Mouse (Mus musculus) lung, postnatal 0 days (tissue): ENCODE measurements around the gene Fads6. TPM values are rescaled to one million over a fixed set of nuclear protein-coding genes. Genes with fewer than 3 reads are reported as not detected.

Experiments used
- ATAC-seq: fragments of 200-750 bp; cut with Nextera tagmentation; 2 replicates; pipeline ENCODE4 v1.8.0; 2017; ENCODE audit warnings: moderate library complexity
- DNase-seq: peaks from one replicate; pipeline ENCODE4 v3.0.0-alpha.2; 2016; ENCODE audit warnings: low spot score
- H3K27ac ChIP-seq: fragments of 300-500 bp; sonication (generic); 2 replicates; pipeline ENCODE4 v1.5.1; 2014; ENCODE audit warnings: antibody characterized with exemption, mild to moderate bottlenecking, low read length, mixed read lengths
- H3K27me3 ChIP-seq: fragments of 300-500 bp; sonication (generic); replicated peaks from 2 replicates; pipeline ENCODE4 v1.6.1; 2014; ENCODE audit warnings: low read length, mixed read lengths; ENCODE audit not compliant: insufficient read depth
- H3K36me3 ChIP-seq: fragments of 300-500 bp; sonication (generic); 2 replicates; pipeline ENCODE4 v1.6.1; 2014; ENCODE audit warnings: low read length, mixed read lengths; ENCODE audit not compliant: insufficient read depth
- H3K4me1 ChIP-seq: fragments of 300-500 bp; sonication (generic); 2 replicates; pipeline ENCODE4 v1.6.1; 2014; ENCODE audit warnings: antibody characterized with exemption, low read depth, low read length, mixed read lengths; ENCODE audit not compliant: insufficient read depth
- H3K4me2 ChIP-seq: fragments of 300-500 bp; sonication (generic); replicated peaks from 2 replicates; pipeline ENCODE4 v1.6.1; 2014; ENCODE audit warnings: low read depth, mild to moderate bottlenecking, low read length, moderate library complexity, mixed read lengths
- H3K4me3 ChIP-seq: fragments of 300-500 bp; sonication (generic); 2 replicates; pipeline ENCODE4 v1.5.1; 2014; ENCODE audit warnings: low read depth, low read length
- H3K9ac ChIP-seq: fragments of 300-500 bp; sonication (generic); replicated peaks from 2 replicates; pipeline ENCODE4 v1.6.1; 2014; ENCODE audit warnings: low read depth, mild to moderate bottlenecking
- H3K9me3 ChIP-seq: fragments of 300-500 bp; sonication (generic); 2 replicates; pipeline ENCODE4 v1.6.1; 2016; ENCODE audit warnings: low read length, mixed read lengths
- CTCF ChIP-seq: IDR thresholded peaks from 2 replicates; pipeline ENCODE4 v1.5.1; 2016; ENCODE audit warnings: antibody characterized with exemption, mild to moderate bottlenecking
- EP300 ChIP-seq: IDR thresholded peaks from 2 replicates; pipeline ENCODE4 v1.6.1; 2016; ENCODE audit warnings: antibody characterized with exemption, mild to moderate bottlenecking, control low read depth
- WGBS: fragments of 180-500 bp; shearing (Covaris S2); extraction: QIAGEN DNeasy Blood & Tissue Kit; methylation state at CpG from one replicate; pipeline ENCODE4 v1.1.7; 2014; 5-methylcytosine and 5-hydroxymethylcytosine counted together
- polyA plus RNA-seq: library from polyadenylated mRNA; unstranded; fragments of >200 nt; fragmentation: Nextera tagmentation; extraction: Ambion mirVana; gene quantifications from 2 replicates; pipeline ENCODE4 v1.2.1, GENCODE M21; 2015

Fads6 gene
- polyA plus RNA-seq, 1 experiment from 2014 or later = 0.17 TPM

GRCm38 (mm10) chr11:115295939-115296338 lies 1.5 kb downstream of the Fads6 start:
- ATAC-seq = no peak
- H3K27me3 ChIP-seq = 0 out of 2 replicates have a peak, but pooled peaks cover 5% of the 10 kb centered on the region
- TF ChIP-seq CTCF = no peak
- TF ChIP-seq EP300 = no peak
- peaks cover 10% of the 10 kb centered on the region; the same call in 1 of the 2 replicates for H3K4me1 ChIP-seq
- H3K9ac ChIP-seq = no peak overlapping the region
- H3K9me3 ChIP-seq = no peaks in the 10 kb centered on the region
- no peak overlapping the region for H3K4me2 ChIP-seq
- H3K27ac ChIP-seq = no peak overlapping the region
- 86% methylated on average over 11 of the region's 11 CpGs for WGBS
- DNase-seq = no peak
- no peak overlapping the region for H3K4me3 ChIP-seq
- H3K36me3 ChIP-seq = no peaks in the 10 kb centered on the region

- ATAC-seq (no peak; the same call in 1 of the 2 replicates), DNase-seq (peak; percentile 45)
- TF ChIP-seq CTCF = no peak
- TF ChIP-seq EP300 = no peak
- Histone ChIP-seq H3K4me1 (peaks cover 10% of the 10 kb centered on the region; the same call in 1 of the 2 replicates), H3K9ac (no peak overlapping the region), H3K4me2 (no peak overlapping the region), H3K27me3 (0 out of 2 replicates have a peak, but pooled peaks cover 5% of the 10 kb centered on the region), H3K4me3 (no peak overlapping the region), H3K36me3 (no peaks in the 10 kb centered on the region), H3K9me3 (no peaks in the 10 kb centered on the region), H3K27ac (no peak overlapping the region)
- WGBS = 42% methylated on average over 14 of the region's 14 CpGs
These were observed 4.7 kb downstream of the Fads6 start for GRCm38 (mm10) chr11:115292631-115293375.

- WGBS = 70% methylated on average over 10 of the region's 10 CpGs
- no peak for ATAC-seq
- Histone ChIP-seq H3K27me3 (no peaks in the 10 kb centered on the region), H3K4me3 (no peak overlapping the region), H3K27ac (peak overlapping the region; percentile 14; the same call in 1 of the 2 replicates), H3K4me2 (no peak overlapping the region), H3K4me1 (0 out of 2 replicates have a peak, but pooled peaks cover 4% of the 10 kb centered on the region), H3K9ac (no peak overlapping the region), H3K9me3 (no peaks in the 10 kb centered on the region), H3K36me3 (no peaks in the 10 kb centered on the region)
- no peak for DNase-seq
- TF ChIP-seq CTCF (no peak), EP300 (no peak)
These were observed 6.0 kb downstream of the Fads6 start for GRCm38 (mm10) chr11:115291503-115291902.

- Histone ChIP-seq H3K4me1 (0 out of 2 replicates have a peak, but pooled peaks cover 4% of the 10 kb centered on the region), H3K4me3 (no peak overlapping the region), H3K9me3 (no peaks in the 10 kb centered on the region), H3K4me2 (no peak overlapping the region), H3K9ac (no peak overlapping the region), H3K27ac (0 out of 2 replicates have a peak overlapping the region, but pooled peaks have one; percentile 51), H3K27me3 (no peaks in the 10 kb centered on the region), H3K36me3 (no peaks in the 10 kb centered on the region)
- WGBS = 42% methylated on average over 6 of the region's 6 CpGs
- peak; percentile 90 for ATAC-seq
- DNase-seq = peak; percentile 91
- TF ChIP-seq CTCF (no peak), EP300 (peak; percentile 55)
These were observed 6.5 kb downstream of the Fads6 start for GRCm38 (mm10) chr11:115290919-115291318.

- WGBS = 90% methylated on average over 1 of the region's 1 CpGs
- ATAC-seq (no peak), DNase-seq (no peak)
- Histone ChIP-seq H3K36me3 (no peaks in the 10 kb centered on the region), H3K4me3 (no peak overlapping the region), H3K9me3 (no peaks in the 10 kb centered on the region), H3K4me2 (no peak overlapping the region), H3K4me1 (0 out of 2 replicates have a peak, but pooled peaks cover 4% of the 10 kb centered on the region), H3K27ac (peak overlapping the region; percentile 51), H3K27me3 (no peaks in the 10 kb centered on the region), H3K9ac (no peak overlapping the region)
- TF ChIP-seq EP300 (no peak), CTCF (no peak)
These were observed 7.1 kb downstream of the Fads6 start for GRCm38 (mm10) chr11:115290314-115290713.

- H3K27ac ChIP-seq = no peak overlapping the region
- no peak overlapping the region for H3K4me3 ChIP-seq
- H3K36me3 ChIP-seq = no peaks in the 10 kb centered on the region
- H3K4me2 ChIP-seq = no peak overlapping the region
- no peak for TF ChIP-seq CTCF
- no peak for TF ChIP-seq EP300
- ATAC-seq = no peak
- H3K4me1 ChIP-seq = 0 out of 2 replicates have a peak, but pooled peaks cover 4% of the 10 kb centered on the region
- no peaks in the 10 kb centered on the region for H3K27me3 ChIP-seq
- no peaks in the 10 kb centered on the region for H3K9me3 ChIP-seq
- 61% methylated on average over 8 of the region's 8 CpGs for WGBS
- no peak overlapping the region for H3K9ac ChIP-seq
- DNase-seq = peak; percentile 36
These were observed 7.6 kb downstream of the Fads6 start for GRCm38 (mm10) chr11:115289885-115290284.
